Mouse (Mus musculus): ENCODE results near the gene Gbp3. TPM values are rescaled to one million over a fixed set of nuclear protein-coding genes. Genes with fewer than 3 reads are reported as not detected.
"Not testable (repeated sequence)": the region's sequence is repeated elsewhere in the genome, so short reads cannot be mapped to it uniquely, and the experiment has no call there.

The Gbp3 gene
- 1 to 10 TPM; 4.2 TPM for total RNA-seq (2021)

DNA sequence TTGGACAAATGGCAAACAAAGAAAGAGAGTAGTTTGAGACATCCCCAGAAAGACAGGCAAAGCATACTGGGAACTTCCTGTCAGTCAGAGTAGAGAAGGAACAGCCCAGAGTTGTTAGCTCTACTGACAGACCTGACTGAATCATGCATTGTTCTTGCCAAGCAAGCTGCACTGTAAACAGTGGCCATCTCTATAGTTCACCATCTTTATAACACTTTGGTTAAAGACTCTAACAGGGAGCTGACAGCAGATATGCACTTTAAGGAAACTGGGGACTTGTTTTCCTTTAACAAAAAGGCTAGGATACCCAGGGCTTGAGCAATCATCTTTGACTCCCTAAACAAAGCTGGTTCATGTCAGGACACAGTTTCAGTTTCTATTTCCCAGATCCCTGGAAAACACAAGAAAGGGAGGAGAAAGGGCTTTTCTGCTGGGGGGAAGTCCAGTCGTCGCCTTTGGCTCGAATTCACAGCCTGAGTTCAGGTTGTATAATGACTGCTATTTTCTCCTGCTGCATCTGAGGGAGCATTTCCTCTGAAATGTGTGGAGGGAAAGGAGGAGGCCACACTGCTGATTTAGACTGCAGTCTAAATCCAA lies at the start of gene Gbp3:
Gene Gbp3, plus strand, starts transcription at position 395 of the 597 bp plus-strand sequence.
- intact Hi-C loops (cut with DNase I) = loop anchor here (1.0 kb wide), 1 partner anchor 69 kb away; no protein-coding TSS in a partner anchor
- no peak for DNase-seq (ENCODE audit: extremely low spot score in 1 of 2, low spot score in 2 of 2)

DNA sequence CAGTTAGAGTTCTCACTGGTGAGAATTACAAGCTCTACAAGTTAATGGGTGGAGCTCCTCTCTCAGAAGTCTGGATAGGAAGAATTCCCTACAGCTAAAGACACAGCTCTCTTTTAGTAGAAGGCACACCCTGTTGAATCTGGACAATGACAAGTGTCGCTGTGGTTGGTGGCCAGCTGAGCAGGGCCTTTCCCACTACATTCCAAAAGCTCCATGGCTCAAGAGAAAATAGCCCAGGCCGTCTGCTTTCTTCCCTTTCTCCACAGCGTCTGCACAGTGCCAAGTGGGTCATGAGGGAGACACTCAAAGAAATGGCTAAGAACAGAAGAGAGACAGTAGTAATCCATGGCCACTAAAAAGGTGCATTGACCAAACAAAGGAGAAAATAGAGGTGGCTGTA lies 31.7 kb upstream of the Gbp3 start:
- intact Hi-C loops (cut with DNase I) = no loop called here
- DNase-seq (ENCODE audit: extremely low spot score in 1 of 2, low spot score in 2 of 2) = no peak

DNA sequence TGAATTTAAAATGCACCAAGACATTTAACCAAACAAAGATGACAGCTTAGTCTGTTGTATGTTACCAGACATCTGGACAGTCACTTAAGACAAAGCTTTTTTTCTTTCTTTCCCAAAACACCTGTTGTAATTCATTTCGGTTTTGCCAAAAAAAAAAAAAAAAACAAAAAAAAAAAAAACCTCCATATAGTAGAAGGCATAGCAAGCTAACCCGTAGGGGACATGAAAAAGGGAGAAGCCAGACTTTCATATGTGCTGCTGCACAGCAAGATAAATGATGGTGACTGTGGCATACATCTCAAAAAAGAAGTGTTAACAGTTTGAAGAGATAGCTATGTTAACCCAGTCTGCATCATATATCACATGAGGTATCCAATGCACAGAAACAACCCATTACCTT lies 30.2 kb upstream of the Gbp3 start:
- no peak for DNase-seq (ENCODE audit: extremely low spot score in 1 of 2, low spot score in 2 of 2)
- intact Hi-C loops (cut with DNase I) = no loop called here

DNA sequence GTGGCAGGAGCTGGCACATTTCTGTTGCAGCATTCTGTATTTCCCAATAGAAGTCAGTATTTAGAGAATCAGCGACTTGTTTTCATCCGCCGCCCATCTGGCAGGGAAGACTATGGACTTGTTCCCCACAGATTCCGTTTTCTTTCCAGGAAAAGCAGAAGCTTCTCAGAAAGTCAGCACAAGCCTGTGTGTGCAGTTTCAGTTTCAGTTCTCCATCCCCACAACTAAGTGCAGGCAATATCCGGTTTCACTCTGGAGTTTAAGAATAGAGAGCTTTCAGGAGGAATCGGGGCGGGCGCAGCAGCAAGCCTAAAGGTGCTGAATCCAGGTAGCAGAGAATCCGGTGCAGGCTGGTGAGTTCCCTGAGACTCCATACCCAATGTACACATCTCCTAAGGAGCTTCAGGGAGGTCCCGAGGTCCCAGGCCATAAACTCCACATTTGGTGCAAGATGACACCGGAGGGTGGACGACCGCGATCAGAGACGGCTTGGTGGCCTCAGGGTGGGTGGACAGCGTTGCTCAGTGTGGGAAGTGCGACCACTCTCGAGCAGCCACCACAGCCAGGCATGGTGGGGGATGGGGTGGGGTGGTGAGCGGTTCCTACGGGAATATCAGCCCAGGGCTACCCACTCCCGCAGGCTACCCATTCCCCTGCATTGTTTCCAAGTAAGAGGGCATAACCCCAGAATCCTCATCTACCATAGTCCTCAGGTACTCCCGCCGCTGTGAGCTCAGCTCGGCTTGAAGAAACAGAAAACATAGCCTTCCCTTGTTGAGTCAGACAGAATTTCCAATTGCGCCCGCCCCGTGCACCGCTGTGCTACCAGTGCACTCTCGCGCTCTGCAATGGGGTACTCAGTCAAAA lies 29.5 kb upstream of the Gbp3 start, which contains the start of gene Gbp7:
Gene Gbp7, plus strand, starts transcription at position 256 of the 867 bp plus-strand sequence.
- peak; percentile 40 to 43 for DNase-seq (ENCODE audit: extremely low spot score in 1 of 2, low spot score in 2 of 2)
- intact Hi-C loops (cut with DNase I) = no loop called here

DNA sequence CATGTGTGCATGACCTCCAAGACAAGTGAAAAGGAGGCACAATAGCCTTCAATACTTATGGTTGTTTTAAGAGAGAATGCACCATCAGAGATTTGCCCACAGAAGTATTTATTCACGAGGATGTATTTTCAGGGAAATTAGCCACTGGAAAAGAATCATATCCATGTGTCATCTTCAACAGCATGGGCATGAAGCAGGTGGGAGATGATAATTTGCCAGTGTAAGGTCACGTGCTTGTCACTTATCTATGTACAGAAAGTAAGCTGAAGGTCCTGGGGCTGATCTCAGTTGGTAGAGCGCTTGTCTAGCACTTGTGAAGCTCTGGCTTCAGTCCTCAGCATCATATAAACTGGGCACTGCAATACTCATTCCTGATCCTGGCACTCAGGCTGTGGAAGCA lies 28.2 kb upstream of the Gbp3 start:
- no peak for DNase-seq (ENCODE audit: extremely low spot score in 1 of 2, low spot score in 2 of 2)
- intact Hi-C loops (cut with DNase I) = no loop called here

DNA sequence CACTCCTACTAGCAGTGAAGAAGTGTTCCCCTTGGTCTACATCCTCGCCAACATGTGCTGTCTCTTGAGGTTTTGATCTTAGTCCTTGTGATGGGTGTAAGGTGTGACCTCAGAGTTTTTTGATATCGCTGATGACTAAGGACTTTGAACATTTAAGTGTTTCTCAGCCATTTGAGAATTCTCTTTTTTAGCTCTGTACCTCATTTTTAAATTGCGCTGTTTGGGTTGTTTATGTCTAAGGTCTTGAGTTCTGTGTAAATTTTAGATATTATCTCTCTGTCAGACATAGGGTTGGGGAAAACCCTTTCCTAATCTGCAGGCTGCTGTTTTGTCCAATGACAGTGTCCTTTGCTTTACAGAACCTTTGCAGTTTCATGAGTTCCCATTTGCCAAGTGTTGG lies 26.6 kb upstream of the Gbp3 start:
- DNase-seq (ENCODE audit: extremely low spot score in 1 of 2, low spot score in 2 of 2) = no peak
- intact Hi-C loops (cut with DNase I) = no loop called here

DNA sequence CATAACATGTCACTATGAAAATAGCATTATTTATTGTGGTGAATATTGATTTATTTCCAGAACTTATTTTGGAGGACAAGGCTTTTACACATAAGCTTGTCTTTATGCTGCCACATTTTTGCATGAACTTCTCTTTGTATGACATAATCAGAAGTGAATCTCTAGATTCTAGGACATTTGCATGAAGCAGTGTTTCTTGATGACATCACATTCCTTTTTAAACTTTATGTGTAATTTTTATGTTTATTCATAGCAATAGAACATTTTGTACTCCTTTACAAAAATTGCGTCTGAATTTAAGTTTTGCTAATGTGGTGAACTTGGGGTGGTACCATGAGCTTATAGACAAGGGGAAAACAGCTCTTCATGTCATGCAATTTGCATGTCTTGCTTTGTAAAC lies 24.2 kb upstream of the Gbp3 start:
- intact Hi-C loops (cut with DNase I) = no loop called here
- DNase-seq (ENCODE audit: extremely low spot score in 1 of 2, low spot score in 2 of 2) = no peak

DNA sequence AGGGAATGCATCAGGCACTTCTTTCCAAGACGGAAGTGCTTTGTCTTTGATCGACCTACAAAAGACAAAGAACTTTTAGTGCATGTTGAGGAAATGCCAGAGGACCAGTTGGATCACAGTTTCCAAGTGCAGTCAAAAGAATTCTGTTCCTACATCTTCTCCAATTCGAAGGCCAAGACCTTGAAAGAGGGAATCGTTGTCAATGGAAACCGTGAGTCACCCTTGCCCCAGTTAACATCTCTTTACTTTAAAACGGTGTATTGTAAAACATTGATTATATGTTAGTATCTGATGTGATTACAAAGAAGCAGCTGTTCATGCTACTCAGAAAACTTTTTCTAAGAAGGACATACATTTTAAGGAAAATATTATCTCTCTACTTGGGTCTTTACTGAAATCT lies 18.4 kb upstream of the Gbp3 start:
- no peak for DNase-seq (ENCODE audit: extremely low spot score in 1 of 2, low spot score in 2 of 2)
- intact Hi-C loops (cut with DNase I) = no loop called here

DNA sequence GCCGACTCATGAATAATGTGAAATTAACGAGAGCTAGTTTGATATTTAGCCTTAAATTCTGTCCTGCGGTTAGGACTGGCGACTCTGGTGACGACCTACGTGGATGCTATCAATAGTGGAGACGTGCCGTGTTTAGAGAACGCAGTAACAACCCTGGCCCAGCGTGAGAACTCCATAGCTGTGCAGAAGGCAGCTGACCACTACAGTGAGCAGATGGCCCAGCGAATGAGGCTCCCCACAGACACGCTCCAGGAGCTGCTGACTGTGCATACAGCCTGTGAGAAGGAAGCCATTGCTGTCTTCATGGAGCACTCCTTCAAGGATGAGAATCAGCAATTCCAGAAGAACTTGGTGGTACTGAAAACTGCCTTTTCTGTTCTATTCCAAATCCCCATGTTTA lies 17.1 kb upstream of the Gbp3 start:
- DNase-seq (ENCODE audit: extremely low spot score in 1 of 2, low spot score in 2 of 2); intact Hi-C loops (cut with DNase I): not testable (repeated sequence)

DNA sequence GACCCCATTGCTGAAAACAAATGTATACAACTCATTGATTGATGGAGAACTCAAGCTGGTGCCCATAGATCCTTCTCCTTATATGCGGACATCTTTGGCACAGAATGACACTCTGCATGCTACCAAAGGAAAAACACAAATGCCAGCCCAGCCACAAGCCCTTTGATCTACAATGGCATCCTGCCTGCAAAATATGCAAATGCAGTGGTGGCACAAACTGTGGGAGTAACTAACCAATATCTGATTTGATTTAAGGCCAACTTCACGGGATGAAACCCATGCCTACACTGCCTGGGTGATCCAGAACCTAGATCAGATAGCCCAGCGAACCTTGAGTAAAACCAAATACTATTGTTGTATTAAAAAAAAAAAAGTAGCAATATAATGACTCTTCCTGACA lies 13.1 kb upstream of the Gbp3 start:
- DNase-seq (ENCODE audit: extremely low spot score in 1 of 2, low spot score in 2 of 2) = no peak
- intact Hi-C loops (cut with DNase I) = no loop called here

DNA sequence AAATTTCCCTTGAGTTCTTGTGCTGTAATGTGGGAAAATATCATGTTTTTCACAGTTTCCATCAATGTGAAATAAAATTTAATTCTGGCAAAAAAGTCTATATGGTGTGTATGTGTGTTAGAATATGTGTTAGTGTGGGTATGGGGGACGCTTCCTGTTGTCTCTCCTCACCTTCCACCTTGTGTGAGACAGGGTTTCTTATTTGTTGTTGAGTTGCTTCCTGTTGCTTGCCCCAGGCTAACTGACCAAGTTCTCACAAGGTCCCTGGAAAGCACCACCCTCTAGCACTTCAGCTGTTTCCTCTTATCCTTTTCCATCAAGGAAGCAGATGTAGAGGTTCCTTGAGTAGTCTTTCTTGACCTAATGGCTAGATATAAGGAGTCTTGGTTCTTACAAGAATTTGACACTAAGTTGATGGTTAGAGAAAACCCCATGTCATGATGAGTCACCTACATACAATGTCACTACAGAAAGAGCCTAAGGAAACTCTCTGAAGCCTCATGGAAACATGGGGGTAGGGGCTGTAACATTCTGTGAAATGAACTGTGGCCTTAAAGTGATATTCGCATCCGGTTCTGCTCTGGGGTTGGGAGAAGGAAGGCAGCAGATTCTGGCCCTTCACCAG lies 9.7 kb upstream of the Gbp3 start:
- DNase-seq (ENCODE audit: extremely low spot score in 1 of 2, low spot score in 2 of 2) = no peak
- intact Hi-C loops (cut with DNase I) = no loop called here

DNA sequence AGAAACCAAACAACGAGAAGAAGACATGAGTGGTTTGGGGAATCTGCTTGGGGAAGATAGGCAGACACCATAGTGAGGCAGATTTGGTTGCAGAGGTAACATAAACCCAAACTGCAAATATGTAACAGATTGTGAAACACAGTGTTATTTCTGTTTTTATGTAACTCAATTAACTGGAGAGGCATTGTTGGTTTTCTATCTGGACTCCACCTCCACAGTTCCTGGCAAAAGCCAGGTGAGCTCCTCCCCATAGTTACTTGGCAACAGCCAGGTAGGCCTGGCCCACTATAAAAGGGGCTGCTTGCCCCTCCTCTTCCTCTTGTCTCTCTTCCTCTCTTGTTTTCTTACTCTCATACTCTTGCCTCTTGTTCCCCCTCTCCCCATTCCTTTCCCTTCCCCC lies 5.2 kb upstream of the Gbp3 start:
- DNase-seq (ENCODE audit: extremely low spot score in 1 of 2, low spot score in 2 of 2) = no peak
- intact Hi-C loops (cut with DNase I) = no loop called here

DNA sequence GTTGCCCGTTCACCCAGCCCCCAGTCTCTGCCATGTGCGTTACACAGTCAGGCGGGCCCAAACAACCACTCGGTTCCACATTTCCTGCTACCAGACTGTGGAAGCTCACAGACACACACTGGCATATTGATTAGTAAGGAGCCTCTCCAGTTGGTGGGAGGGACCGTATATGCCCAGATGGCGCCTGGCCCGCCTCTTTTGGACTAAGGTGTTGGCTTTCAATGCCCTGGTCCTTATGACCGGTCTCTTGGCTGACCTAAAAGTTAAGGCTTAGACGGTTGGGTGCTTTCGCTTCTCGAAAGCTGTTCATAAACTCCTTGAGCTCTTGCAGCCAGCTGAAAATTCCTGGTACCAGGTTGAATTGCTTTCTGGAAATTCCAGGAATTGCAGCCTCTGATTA lies 4.2 kb upstream of the Gbp3 start:
- intact Hi-C loops (cut with DNase I) = no loop called here
- no peak for DNase-seq (ENCODE audit: extremely low spot score in 1 of 2, low spot score in 2 of 2)

DNA sequence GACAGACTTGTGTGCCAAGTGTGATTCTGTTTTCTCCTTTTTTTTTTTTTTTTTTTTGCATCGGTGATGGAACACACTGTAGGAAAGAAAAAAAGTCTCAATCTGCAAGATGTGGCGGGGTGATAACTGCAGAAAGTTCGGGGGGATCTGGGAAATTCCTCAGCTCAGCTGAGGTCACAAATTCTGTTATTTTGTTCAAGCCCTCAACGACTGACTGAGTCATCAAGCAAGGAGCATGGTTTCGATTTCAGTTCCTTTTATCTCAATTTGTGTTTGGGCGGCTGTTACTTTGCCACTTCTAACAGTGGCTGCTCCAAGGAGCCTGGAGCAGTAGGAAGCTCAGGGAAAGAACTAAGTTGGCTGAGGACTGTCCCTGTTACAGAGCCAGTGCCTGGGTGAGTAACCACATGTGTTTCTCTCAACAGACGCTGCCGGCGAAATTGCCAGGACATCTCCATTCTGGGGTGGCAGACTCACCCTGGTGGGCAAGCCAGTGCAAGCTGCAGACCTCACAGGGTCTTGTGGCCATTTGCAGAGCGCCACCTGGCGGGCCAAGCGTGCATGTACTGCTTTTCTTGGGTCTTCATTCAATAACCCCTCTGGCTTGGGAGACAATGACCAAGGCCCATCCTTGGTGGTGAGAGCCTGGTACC lies 596 bp downstream of the Gbp3 start:
- DNase-seq (ENCODE audit: extremely low spot score in 1 of 2, low spot score in 2 of 2) = peak; percentile 64 to 89
- intact Hi-C loops (cut with DNase I) = loop anchor here (1.0 kb wide), 1 partner anchor 70 kb away; no protein-coding TSS in a partner anchor

DNA sequence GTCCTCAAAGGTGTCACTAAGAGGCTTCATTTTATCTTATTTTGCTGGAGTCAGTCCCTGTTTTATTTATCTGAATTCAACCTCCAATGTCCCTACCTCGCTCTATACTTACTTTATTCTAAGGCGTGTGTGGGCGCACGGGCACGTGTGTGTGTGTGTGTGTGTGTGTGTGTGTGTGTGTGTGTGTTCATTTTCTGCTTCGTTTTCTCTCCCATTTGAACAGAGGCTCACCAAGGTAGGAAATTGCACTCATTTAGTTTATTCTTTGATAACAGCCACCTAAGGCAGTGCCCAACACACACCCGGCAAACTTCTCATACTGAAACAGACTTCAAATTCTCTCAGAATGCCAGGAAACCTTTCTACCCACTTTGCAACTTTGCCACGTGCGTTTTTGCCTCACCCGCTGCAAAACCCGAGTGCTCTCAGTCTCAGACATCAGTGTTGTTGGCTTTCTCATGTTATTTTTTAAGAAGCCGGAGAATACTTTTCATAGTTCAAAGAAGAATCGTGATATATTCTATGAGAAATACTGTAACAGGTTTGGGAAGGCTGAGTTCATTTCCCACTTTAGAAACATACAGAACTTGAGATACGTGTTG lies 1.3 kb downstream of the Gbp3 start:
- DNase-seq (ENCODE audit: extremely low spot score in 1 of 2, low spot score in 2 of 2) = no peak
- intact Hi-C loops (cut with DNase I) = no loop called here

DNA sequence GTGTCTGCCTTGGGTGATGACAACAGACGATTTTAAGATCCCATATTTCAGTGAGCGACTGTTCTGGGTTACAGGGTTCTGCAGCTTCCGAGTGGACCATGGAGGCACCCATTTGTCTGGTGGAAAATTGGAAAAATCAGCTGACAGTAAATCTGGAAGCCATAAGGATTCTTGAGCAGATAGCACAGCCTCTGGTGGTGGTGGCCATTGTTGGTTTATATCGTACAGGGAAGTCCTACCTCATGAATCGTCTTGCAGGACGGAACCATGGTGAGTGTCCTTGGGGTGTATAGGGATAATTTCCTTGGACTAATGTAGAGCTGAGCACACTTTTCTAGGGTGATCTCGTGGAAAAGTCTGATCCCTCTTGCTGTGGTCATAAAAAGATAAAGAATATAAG lies 1.8 kb downstream of the Gbp3 start:
- intact Hi-C loops (cut with DNase I) = no loop called here
- no peak for DNase-seq (ENCODE audit: extremely low spot score in 1 of 2, low spot score in 2 of 2)

DNA sequence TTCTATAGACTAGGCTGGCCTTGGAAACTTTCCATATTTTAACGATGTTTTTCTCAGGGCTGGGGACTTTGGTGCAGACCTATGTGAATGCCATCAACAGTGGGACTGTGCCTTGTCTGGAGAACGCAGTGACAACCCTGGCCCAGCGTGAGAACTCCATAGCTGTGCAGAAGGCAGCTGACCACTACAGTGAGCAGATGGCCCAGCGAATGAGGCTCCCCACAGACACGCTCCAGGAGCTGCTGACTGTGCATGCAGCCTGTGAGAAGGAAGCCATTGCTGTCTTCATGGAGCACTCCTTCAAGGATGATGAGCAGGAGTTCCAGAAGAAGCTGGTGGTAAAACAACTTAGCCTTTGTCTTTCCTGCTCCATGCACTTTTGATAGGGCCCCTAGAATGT lies 7.7 kb downstream of the Gbp3 start:
- DNase-seq (ENCODE audit: extremely low spot score in 1 of 2, low spot score in 2 of 2); intact Hi-C loops (cut with DNase I): not testable (repeated sequence)

DNA sequence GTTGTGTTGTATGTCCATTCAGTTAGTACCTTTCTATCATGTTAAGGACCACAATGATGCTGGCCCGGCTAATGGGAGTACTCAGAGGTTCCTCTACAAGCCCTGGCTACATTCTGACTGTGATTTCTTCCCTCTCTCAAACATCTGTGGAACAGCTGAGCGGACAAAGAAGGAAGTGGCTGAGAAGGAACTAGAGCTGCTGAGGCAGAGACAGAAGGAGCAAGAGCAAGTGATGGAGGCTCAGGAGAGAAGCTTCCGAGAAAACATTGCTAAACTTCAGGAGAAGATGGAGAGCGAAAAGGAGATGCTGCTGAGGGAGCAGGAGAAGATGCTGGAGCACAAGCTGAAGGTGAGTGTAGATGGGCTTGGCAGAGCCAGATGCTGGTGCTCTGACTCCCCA lies 10.9 kb downstream of the Gbp3 start:
- intact Hi-C loops (cut with DNase I) = no loop called here
- DNase-seq (ENCODE audit: extremely low spot score in 1 of 2, low spot score in 2 of 2) = no peak

DNA sequence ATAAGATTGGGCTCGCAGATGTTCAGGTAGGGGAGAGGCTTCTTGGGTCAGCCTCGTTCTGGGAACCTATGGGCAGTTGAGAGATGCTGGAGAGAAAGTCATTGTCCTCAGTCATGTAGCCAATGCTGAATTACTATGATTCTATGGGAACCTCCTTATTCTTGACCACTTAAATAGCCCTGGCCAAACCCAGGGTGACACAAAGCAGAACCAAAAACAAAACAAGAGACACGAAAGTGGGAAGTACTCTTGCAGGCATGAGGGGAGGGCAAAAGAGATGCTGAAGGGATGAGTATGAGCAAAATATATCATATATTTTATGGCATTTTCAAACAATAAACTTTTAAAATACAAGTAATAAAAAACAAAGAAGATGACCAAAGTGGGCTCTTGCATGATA lies 17.3 kb downstream of the Gbp3 start:
- DNase-seq (ENCODE audit: extremely low spot score in 1 of 2, low spot score in 2 of 2) = no peak
- intact Hi-C loops (cut with DNase I) = no loop called here

All from left cerebral cortex, postnatal 10 days (tissue).